Mouse (Mus musculus): ENCODE results near the gene Nadk2. TPM values are rescaled to one million over a fixed set of nuclear protein-coding genes. Genes with fewer than 3 reads are reported as not detected.

The Nadk2 gene
- polyA plus RNA-seq, 1 experiment from 2014 or later = 32.1 TPM

- H3K4me3 ChIP-seq (ENCODE audit: low read depth, low read length) = no peak overlapping the region
- no peak for ATAC-seq (ENCODE audit: insufficient number of reproducible peaks, insufficient read depth, low FRiP score, low read depth)
- H3K27me3 ChIP-seq (ENCODE audit: control insufficient read depth, insufficient read depth, low read length) = no peaks in the 10 kb centered on the region
- 79% methylated on average over 4 of the region's 4 CpGs for WGBS
- no peak overlapping the region for H3K4me2 ChIP-seq (replicated peaks; ENCODE audit: low read depth, low read length)
- H3K9me3 ChIP-seq (ENCODE audit: control insufficient read depth, low read depth, low read length) = no peaks in the 10 kb centered on the region
- H3K27ac ChIP-seq (ENCODE audit: low read length) = peak overlapping the region; percentile 61
- peaks cover 12% of the 10 kb centered on the region; the same call in 1 of the 2 replicates for H3K4me1 ChIP-seq (ENCODE audit: control insufficient read depth, insufficient read depth, low read length)
- peaks cover 37% of the 10 kb centered on the region for H3K36me3 ChIP-seq (ENCODE audit: control insufficient read depth, insufficient read depth, low read length)
- no peak overlapping the region for H3K9ac ChIP-seq (replicated peaks; ENCODE audit: low read depth, low read length)
These were observed 60.4 kb downstream of the Nadk2 start for GRCm38 (mm10) chr15:9131499-9131888.

DNA sequence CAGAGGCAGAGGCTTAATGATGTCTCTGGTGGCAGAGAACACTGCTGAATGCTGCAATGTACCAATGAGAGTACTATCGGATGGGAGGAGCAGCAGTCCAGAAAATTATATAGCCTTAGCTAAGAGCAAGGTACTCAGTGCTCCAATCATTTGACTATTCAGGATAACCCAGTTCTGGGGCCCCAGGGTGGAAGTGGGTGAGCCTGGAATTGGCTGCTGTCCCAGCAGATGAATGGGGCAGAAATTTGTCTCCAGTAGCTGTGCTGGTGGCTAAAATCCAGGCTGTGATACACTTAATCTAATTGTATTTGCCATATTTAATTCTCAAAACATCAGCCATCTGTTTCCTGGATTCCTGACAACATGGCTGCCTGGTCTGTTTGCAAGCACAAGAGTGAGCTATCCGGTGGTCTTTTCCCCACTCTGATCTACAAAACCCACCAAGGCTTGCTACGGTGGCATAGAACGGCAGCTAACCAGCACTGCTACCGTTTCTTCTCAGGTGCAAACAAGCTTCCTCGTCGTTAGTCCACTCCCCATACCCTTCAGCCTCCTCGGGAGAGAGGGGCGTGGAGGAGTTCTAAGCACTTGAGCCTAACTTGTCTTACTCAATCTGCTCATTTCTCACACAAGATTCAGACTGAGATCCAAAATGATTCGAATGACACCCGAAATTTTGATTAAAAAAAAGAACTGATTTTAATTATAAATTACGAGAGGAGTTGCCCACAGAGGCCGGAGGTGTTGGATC lies 61.8 kb downstream of the Nadk2 start:
- 81% methylated on average over 13 of the region's 13 CpGs for WGBS
- ATAC-seq (ENCODE audit: insufficient number of reproducible peaks, insufficient read depth, low FRiP score, low read depth) = no peak
- Histone ChIP-seq H3K4me1 (ENCODE audit: control insufficient read depth, insufficient read depth, low read length) (peaks cover 12% of the 10 kb centered on the region; the same call in 1 of the 2 replicates), H3K9me3 (ENCODE audit: control insufficient read depth, low read depth, low read length) (no peaks in the 10 kb centered on the region), H3K9ac (replicated peaks; ENCODE audit: low read depth, low read length) (no peak overlapping the region), H3K27me3 (ENCODE audit: control insufficient read depth, insufficient read depth, low read length) (no peaks in the 10 kb centered on the region), H3K36me3 (ENCODE audit: control insufficient read depth, insufficient read depth, low read length) (peaks cover 34% of the 10 kb centered on the region), H3K4me2 (replicated peaks; ENCODE audit: low read depth, low read length) (no peak overlapping the region), H3K27ac (ENCODE audit: low read length) (no peak overlapping the region), H3K4me3 (ENCODE audit: low read depth, low read length) (no peak overlapping the region)

GRCm38 (mm10) chr15:9134891-9135507 lies 63.9 kb downstream of the Nadk2 start:
- H3K9me3 ChIP-seq (ENCODE audit: control insufficient read depth, low read depth, low read length) = no peaks in the 10 kb centered on the region
- peak overlapping the region; percentile 21; the same call in 1 of the 2 replicates for H3K27ac ChIP-seq (ENCODE audit: low read length)
- no peak overlapping the region for H3K4me3 ChIP-seq (ENCODE audit: low read depth, low read length)
- H3K9ac ChIP-seq (replicated peaks; ENCODE audit: low read depth, low read length) = no peak overlapping the region
- ATAC-seq (ENCODE audit: insufficient number of reproducible peaks, insufficient read depth, low FRiP score, low read depth) = no peak
- peaks cover 25% of the 10 kb centered on the region for H3K36me3 ChIP-seq (ENCODE audit: control insufficient read depth, insufficient read depth, low read length)
- H3K4me2 ChIP-seq (replicated peaks; ENCODE audit: low read depth, low read length) = no peak overlapping the region
- H3K4me1 ChIP-seq (ENCODE audit: control insufficient read depth, insufficient read depth, low read length) = peaks cover 21% of the 10 kb centered on the region; the same call in 1 of the 2 replicates
- WGBS = 47% methylated on average over 6 of the region's 6 CpGs
- H3K27me3 ChIP-seq (ENCODE audit: control insufficient read depth, insufficient read depth, low read length) = no peaks in the 10 kb centered on the region

- H3K27ac ChIP-seq (ENCODE audit: low read length) = no peak overlapping the region; the same call in 1 of the 2 replicates
- WGBS = 19% methylated on average over 10 of the region's 10 CpGs
- no peak for ATAC-seq (ENCODE audit: insufficient number of reproducible peaks, insufficient read depth, low FRiP score, low read depth)
These were observed 68.4 kb downstream of the Nadk2 start for GRCm38 (mm10) chr15:9139447-9139846.

GRCm38 (mm10) chr15:9140252-9140680 lies 69.2 kb downstream of the Nadk2 start, which contains the start of gene Lmbrd2:
Gene Lmbrd2 (plus strand): TSS chr15:9140550.
- peak within 1 kb of the TSS; percentile 88 for H3K4me3 ChIP-seq (ENCODE audit: low read depth, low read length)
- H3K36me3 ChIP-seq (ENCODE audit: control insufficient read depth, insufficient read depth, low read length) = peaks cover 10% of the 10 kb centered on the region
- peaks cover 10% of the 10 kb centered on the region; the same call in 1 of the 2 replicates for H3K4me1 ChIP-seq (ENCODE audit: control insufficient read depth, insufficient read depth, low read length)
- under 1% methylated on average over 33 of the region's 34 CpGs for WGBS
- H3K4me2 ChIP-seq (replicated peaks; ENCODE audit: low read depth, low read length) = peak within 1 kb of the TSS; percentile 72
- peak within 1 kb of the TSS; percentile 78 for H3K27ac ChIP-seq (ENCODE audit: low read length)
- H3K27me3 ChIP-seq (ENCODE audit: control insufficient read depth, insufficient read depth, low read length) = no peaks in the 10 kb centered on the region
- peak within 1 kb of the TSS; percentile 72 for H3K9ac ChIP-seq (replicated peaks; ENCODE audit: low read depth, low read length)
- H3K9me3 ChIP-seq (ENCODE audit: control insufficient read depth, low read depth, low read length) = no peaks in the 10 kb centered on the region
- peak; percentile 99 for ATAC-seq (ENCODE audit: insufficient number of reproducible peaks, insufficient read depth, low FRiP score, low read depth)

More at GRCm38 (mm10) chr15:9139447-9139846, 68.4 kb downstream of the Nadk2 start:
- Histone ChIP-seq H3K27me3 (ENCODE audit: control insufficient read depth, insufficient read depth, low read length) (no peaks in the 10 kb centered on the region), H3K4me1 (ENCODE audit: control insufficient read depth, insufficient read depth, low read length) (peaks cover 14% of the 10 kb centered on the region; the same call in 1 of the 2 replicates), H3K4me2 (replicated peaks; ENCODE audit: low read depth, low read length) (peak overlapping the region; percentile 67), H3K36me3 (ENCODE audit: control insufficient read depth, insufficient read depth, low read length) (peaks cover 10% of the 10 kb centered on the region), H3K9me3 (ENCODE audit: control insufficient read depth, low read depth, low read length) (no peaks in the 10 kb centered on the region), H3K4me3 (ENCODE audit: low read depth, low read length) (peak overlapping the region; percentile 88), H3K9ac (replicated peaks; ENCODE audit: low read depth, low read length) (peak overlapping the region; percentile 49)

DNA sequence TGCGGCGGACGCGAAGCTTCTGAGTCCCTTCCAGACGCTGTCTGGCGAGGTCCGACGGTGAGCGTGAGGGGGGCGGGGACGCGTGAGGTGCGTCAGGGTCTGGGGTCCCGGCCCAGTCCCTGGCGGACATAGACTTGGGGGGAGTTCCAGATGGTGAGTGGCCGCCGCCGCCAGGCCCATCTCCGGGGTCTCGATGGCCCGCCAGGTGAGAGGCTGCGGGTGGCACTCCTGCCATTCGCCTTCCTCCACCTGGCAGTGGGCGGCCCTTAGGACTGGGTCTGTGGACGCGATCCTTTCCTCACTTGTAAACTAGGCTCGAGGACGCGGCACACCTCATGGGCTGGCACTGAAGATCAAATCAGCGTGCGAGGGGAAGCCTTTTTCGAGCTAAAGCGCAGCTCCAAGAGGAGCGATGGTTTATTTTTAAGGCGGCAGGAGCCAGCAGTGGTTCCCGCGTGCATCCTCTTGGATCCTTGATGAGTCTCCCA lies 69.7 kb downstream of the Nadk2 start:
- no peaks in the 10 kb centered on the region for H3K27me3 ChIP-seq (ENCODE audit: control insufficient read depth, insufficient read depth, low read length)
- ATAC-seq (ENCODE audit: insufficient number of reproducible peaks, insufficient read depth, low FRiP score, low read depth) = peak; percentile 85
- peaks cover 9% of the 10 kb centered on the region; the same call in 1 of the 2 replicates for H3K4me1 ChIP-seq (ENCODE audit: control insufficient read depth, insufficient read depth, low read length)
- H3K36me3 ChIP-seq (ENCODE audit: control insufficient read depth, insufficient read depth, low read length) = peaks cover 10% of the 10 kb centered on the region
- WGBS = under 1% methylated on average over 37 of the region's 37 CpGs
- H3K9me3 ChIP-seq (ENCODE audit: control insufficient read depth, low read depth, low read length) = no peaks in the 10 kb centered on the region
- H3K4me2 ChIP-seq (replicated peaks; ENCODE audit: low read depth, low read length) = peak overlapping the region; percentile 72
- peak overlapping the region; percentile 88 for H3K4me3 ChIP-seq (ENCODE audit: low read depth, low read length)
- H3K9ac ChIP-seq (replicated peaks; ENCODE audit: low read depth, low read length) = peak overlapping the region; percentile 72
- peak overlapping the region; percentile 78 for H3K27ac ChIP-seq (ENCODE audit: low read length)

DNA sequence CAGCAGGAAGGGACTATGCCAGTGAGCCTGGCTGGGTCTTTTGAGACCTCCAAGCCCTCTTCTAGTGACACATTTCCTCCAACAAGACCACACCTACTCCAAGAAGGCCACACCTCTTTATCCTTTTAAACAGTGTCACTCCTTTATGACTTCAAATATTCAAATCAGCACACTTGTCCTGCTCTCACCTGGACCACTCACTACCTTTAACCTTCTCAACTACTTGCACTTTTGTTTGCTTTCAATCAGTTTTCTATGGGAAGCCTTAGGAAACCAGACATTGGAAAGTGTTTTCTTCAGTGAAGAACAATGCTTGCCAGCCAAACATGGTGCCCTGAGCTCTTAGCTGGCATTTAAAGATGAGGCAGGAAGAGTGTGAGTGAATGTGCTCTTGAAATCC lies 84.3 kb downstream of the Nadk2 start, which contains the start of gene Skp2:
Gene Skp2 (minus strand): TSS at position 101 of the 400 bp plus-strand sequence.
- ATAC-seq (ENCODE audit: insufficient number of reproducible peaks, insufficient read depth, low FRiP score, low read depth) = no peak
- Histone ChIP-seq H3K9me3 (ENCODE audit: control insufficient read depth, low read depth, low read length) (no peaks in the 10 kb centered on the region), H3K36me3 (ENCODE audit: control insufficient read depth, insufficient read depth, low read length) (peaks cover 21% of the 10 kb centered on the region), H3K27ac (ENCODE audit: low read length) (no peak within 1 kb of the TSS), H3K4me2 (replicated peaks; ENCODE audit: low read depth, low read length) (no peak within 1 kb of the TSS), H3K4me1 (ENCODE audit: control insufficient read depth, insufficient read depth, low read length) (no peaks in the 10 kb centered on the region), H3K27me3 (ENCODE audit: control insufficient read depth, insufficient read depth, low read length) (no peaks in the 10 kb centered on the region), H3K9ac (replicated peaks; ENCODE audit: low read depth, low read length) (no peak within 1 kb of the TSS), H3K4me3 (ENCODE audit: low read depth, low read length) (no peak within 1 kb of the TSS)
